Mouse (Mus musculus) left cerebral cortex, postnatal 14 days (tissue): ENCODE measurements around the gene Iscu. TPM values are rescaled to one million over a fixed set of nuclear protein-coding genes. Genes with fewer than 3 reads are reported as not detected.
A peak's percentile ranks its signal among the peaks of the same experiment; 100 is the strongest.

Source experiments
- DNase-seq, 2 experiments: peaks; one replicate each; pipeline ENCODE4 v3.0.0; 2021 to 2022; ENCODE audit warnings: low spot score in 2 of 2, mixed read lengths in 1 of 2
- intact Hi-C: fragments of 180-260 bp; cut with DNase I; formaldehyde crosslinking; loops from one replicate; pipeline ENCODE4 v1.15.1; 2025
- long read RNA-seq, 2 experiments: library from polyadenylated mRNA; stranded (forward); transcript quantifications; one replicate each; pipeline ENCODE4 v2.0.0; 2021
- total RNA-seq, 2 experiments: library from RNA; stranded (reverse); gene quantifications; 2 replicates each; pipeline ENCODE4 v1.2.3; 2021

Iscu gene
- 10 to 100 TPM; 90.4 to 97.0 TPM for total RNA-seq
- long read RNA-seq, experiment 1, transcript Iscu-201 (5 exons, 957 nt), result major isoform, 92 of 110 reads
- long read RNA-seq, experiment 1, partial matches to known transcripts, result 0 of 110 reads
- long read RNA-seq, experiment 1, other reads (novel, unspliced or antisense), result 7 of 110 reads
- long read RNA-seq, experiment 2, transcript Iscu-201 (5 exons, 957 nt), result major isoform, 80 of 96 reads
- long read RNA-seq, experiment 2, partial matches to known transcripts, result 4 of 96 reads
- long read RNA-seq, experiment 2, other reads (novel, unspliced or antisense), result 5 of 96 reads

DNA sequence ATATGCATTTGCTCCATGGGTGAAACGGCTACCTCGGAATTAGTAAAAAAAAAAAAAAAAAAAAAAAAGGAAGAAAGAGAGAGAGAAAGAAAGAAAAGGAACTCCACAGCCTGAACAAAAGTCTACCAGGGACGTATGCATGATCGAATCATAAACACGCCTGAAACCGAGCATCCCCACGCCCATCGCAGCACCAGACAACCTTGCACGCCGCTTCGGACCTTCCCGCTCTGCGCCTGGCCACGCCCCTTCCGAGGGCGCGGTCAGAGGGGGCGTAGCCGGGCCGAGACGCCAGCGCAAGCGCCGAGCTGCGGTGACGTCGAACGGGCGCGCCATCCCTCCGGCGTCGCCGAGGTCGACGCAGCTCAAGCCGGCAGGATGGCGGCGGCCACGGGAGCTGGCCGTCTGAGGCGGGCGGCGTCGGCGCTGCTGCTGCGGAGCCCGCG is at the start of gene Iscu, which contains the start of gene Sart3:
Iscu (plus strand) TSS at position 299 of the 446 bp plus-strand sequence.
Sart3 (minus strand) TSS at position 61 of the 446 bp plus-strand sequence.
- DNase-seq, result peak; percentile 92 to 95
- intact Hi-C loops, result loop anchor here (2.0 kb wide), 1 partner anchor 182 kb away; no protein-coding TSS in a partner anchor

DNA sequence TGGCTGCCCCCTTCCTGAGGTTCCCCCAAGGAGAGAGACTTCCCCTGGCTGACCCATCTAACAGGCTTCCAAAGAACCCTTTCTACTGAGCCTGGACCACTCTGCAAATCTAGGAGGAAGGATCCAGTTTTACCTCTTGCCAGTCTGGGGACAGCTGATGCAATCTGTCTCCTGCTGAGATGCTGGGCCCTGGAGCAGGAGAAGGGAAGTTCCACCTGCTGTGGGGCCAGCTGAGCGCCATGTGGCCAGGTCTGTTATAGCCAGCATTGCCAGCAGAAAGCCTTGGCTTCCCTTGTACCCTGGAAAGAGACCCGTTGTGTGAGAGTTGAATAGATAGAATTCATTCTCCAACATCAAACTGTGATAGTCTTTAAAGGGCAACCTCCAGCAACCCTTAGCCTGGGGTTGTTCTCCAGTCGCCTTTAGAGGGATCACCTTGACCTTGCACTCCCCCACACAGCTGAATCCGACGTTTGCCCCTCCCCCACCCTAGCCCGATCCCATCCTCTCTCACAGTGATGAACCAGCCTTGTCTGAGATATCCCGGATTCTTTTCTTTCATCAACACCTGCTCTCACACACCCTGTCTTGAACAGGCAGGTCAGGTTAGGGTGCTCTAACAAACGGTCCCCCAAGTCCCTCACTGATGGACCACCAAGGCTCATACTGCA is 48.8 kb upstream of the Iscu start:
- intact Hi-C loops, result loop anchor here (1.0 to 5.0 kb wide), 3 partner anchors 136 to 357 kb away; no protein-coding TSS in a partner anchor

GRCm38 (mm10) chr5:113724446-113724845 is 48.1 kb upstream of the Iscu start, which contains the start of gene 1700069L16Rik:
TSS of gene 1700069L16Rik (minus strand) at chr5:113724772.
- intact Hi-C loops, result loop anchor here (1.0 to 5.0 kb wide), 3 partner anchors 137 to 358 kb away; no protein-coding TSS in a partner anchor
- DNase-seq, result peak; percentile 87 to 94

More for the DNA sequence above, 48.8 kb upstream of the Iscu start:
- no peak for DNase-seq

DNA sequence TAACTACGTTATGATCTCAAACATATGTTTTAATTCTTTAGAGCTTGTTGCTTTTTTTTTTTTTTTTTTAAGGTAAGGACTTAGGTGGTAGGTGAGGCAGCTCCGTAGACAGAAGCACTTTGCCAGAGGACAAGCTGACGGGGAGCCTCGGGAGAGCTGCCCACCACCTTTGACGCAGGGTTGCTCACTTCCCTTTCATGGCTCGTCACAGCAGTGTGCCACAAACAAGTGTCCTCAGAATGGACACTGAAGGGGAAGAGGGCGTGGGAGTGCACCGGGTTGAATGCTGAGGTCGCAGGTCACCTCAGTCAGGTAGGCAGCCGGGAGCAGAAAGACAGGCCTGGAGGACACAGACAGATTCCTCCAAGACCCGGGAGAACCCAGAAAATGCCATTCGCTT is 47.1 kb upstream of the Iscu start:
- no peak for DNase-seq
- intact Hi-C loops, result loop anchor here (2.0 to 5.0 kb wide), 2 partner anchors 233 to 359 kb away; partner anchors contain the start of gene Wscd2

DNA sequence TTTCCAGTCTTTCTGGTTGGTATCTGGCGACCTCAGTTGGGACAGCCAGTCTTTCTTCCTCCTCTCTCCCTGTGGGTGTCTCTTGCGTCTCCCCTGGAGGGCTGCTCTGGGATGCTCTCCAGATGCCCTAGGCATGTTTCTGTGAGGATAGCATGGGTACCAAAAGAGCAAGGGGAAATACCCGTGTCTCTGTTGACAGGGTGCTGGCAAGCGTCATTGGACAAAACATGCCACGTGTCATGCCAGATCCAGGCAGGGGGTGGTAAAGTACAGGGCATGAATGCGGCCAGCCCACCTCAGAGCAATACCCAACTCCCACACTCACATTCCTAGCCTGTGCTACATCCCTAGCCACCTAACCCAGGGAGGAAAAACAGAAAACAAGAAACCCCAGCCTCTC is 45.9 kb upstream of the Iscu start:
- DNase-seq, result no peak
- intact Hi-C loops, result loop anchor here (5.0 kb wide), 1 partner anchor 234 kb away; the partner anchor contains the start of gene Wscd2

- DNase-seq, result no peak
- intact Hi-C loops, result loop anchor here (5.0 kb wide), 1 partner anchor 235 kb away; the partner anchor contains the start of gene Wscd2
These were observed 45.3 kb upstream of the Iscu start for GRCm38 (mm10) chr5:113727238-113727637.

DNA sequence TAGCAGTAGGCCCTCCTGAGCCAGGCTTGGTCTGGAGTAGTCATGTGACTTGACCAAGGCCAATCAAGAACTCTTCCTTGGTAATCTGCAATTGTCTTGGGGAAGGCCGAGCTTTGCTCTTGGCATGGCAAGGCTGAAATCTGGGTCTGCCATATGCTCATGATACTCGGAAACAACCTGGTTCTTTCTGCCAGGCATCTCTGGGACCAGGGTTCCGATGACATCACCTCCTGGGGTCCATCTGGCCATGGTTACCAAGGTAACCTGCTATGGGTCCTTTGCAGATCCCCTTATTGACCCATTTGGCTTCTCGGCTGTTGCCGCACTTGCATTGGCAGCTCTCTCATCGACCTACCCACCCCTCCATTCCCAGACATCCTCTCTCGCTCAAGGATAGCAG is 44.5 kb upstream of the Iscu start:
- no peak for DNase-seq
- intact Hi-C loops, result loop anchor here (5.0 kb wide), 1 partner anchor 236 kb away; the partner anchor contains the start of gene Wscd2

DNA sequence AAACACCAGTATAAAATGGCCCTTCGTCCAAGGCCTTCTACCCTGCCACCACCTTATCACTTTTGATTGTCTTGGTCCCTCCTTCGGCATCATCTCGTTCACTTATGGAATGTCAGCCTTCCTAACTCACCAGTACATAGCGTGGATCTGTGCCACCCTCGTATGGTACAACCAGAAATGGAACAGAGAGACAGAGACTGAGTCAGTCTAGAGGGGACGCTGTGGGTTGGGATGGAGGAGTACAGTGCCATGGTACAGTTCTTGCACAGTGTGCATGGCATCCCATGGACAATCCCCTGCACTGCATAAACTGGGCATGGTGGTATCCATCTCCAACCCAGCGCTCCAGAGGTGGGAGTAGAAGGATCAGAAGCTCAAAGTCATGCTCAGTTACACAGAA is 43.9 kb upstream of the Iscu start:
- intact Hi-C loops, result loop anchor here (5.0 kb wide), 1 partner anchor 236 kb away; the partner anchor contains the start of gene Wscd2
- DNase-seq, result no peak

DNA sequence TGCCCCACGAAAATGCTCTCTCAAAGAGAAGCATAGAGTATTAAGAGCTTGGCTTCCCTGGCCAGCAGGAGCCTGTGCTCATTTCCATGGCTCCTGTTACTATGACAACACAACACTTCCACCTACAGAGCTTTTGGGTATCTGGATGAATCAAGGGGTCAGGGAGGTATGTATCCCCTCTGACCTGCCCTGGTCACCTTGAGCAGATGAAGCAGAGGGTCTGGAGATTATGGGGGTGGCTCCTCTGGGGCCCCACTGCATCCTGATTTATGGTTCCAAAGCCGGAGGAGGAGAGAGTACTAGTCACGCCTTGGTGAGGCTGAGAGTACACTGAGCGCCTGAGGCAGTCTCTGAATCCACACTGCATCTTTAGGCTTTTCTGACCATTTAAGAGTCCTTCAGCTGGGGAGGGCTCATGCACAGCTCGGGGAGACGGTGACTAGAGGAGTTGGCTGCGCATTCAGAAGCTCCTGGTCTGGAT is 41.9 kb upstream of the Iscu start:
- intact Hi-C loops, result loop anchor here (10.0 kb wide), 1 partner anchor 826 kb away; no protein-coding TSS in a partner anchor
- peak in 1 of 2 experiments; percentile 67 for DNase-seq

DNA sequence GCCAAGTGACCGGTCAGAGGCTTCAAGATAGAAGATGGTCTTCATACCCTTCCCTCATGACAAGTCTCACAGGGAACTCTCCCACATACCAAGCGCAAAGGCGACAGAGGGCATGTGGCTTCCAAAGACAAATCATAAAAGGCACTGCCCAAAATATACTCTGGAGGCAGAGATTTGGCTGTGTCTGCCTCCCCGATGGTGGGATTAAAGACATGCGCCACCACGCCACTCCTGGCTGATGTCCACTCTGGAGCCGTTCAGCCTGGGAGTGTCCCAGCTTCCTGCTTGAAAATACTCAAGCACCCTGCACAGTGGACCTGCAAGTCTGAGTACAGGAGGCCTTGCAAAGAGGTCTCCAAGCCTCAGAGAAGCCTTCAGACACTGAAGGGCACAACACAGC is 41.4 kb upstream of the Iscu start:
- intact Hi-C loops, result loop anchor here (10.0 kb wide), 1 partner anchor 826 kb away; no protein-coding TSS in a partner anchor
- DNase-seq, result no peak

DNA sequence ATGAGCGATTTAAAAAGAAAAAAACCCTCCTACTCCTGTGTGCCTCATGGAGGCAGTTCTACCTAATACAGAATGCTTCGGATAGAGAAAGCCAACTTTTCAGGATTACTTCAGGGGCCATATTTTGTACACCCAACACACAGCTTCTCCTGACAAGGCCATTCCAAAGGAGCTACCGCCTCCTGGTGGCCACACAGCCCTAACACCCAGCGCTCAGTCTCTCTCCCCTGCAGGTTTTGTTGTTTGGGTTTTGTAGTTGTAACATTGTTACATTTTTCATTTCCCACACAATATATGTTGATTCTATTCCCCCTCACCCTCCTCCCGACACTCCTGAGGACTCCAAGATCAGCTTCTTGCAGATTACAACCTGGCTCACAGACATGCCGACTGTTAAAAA is 40.4 kb upstream of the Iscu start:
- DNase-seq, result peak in 1 of 2 experiments; percentile 65
- intact Hi-C loops, result loop anchor here (1.0 to 10.0 kb wide), 2 partner anchors 367 to 827 kb away; no protein-coding TSS in a partner anchor

DNA sequence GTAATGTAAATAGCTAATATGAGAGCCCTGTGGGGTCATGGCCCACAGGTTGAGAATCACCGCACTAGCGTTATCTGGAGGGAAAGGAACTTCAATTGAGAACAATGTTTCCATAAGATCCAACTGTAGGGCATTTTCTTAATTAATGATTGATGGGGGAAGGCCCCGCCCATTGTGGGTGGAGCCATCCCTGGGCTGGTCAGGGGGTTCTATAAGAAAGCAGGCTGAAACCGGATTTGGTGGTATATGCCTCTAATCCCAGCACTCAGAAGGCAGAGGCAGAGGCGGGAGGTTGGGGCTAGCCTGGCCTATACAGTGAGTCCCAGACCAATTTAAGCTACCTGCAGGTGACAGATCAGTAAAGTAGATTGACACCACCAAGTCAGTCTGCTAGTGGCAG is 38.2 kb upstream of the Iscu start:
- DNase-seq, result no peak
- intact Hi-C loops, result loop anchor here (10.0 kb wide), 1 partner anchor 830 kb away; no protein-coding TSS in a partner anchor

GRCm38 (mm10) chr5:113735023-113735344 is 37.6 kb upstream of the Iscu start:
- intact Hi-C loops, result loop anchor here (10.0 kb wide), 1 partner anchor 830 kb away; no protein-coding TSS in a partner anchor
- no peak for DNase-seq

- intact Hi-C loops, result loop anchor here (10.0 kb wide), 1 partner anchor 831 kb away; no protein-coding TSS in a partner anchor
- peak; percentile 93 to 95 for DNase-seq
These were observed 37.0 kb upstream of the Iscu start, which contains the start of gene Ficd for GRCm38 (mm10) chr5:113735345-113736112. TSS of gene Ficd (plus strand) at chr5:113735803.

DNA sequence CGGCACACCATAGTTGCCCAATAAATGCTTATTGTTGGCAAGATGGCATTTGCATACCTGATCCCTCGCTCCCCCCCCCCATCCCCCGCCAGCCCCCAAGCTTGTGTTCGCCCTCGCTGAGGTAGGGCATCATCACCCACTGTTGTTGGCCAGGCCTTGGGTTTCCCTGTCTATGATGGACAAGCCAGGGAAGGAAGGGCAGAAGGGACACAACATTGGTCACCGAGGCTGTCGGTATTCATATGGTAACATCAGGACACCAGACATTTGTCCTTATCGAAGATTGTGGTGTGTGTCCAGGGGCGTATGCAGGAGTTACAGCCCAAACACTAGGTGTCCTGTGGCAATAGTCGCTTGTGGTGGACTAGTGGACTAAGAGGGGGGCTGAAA is 36.4 kb upstream of the Iscu start:
- no peak for DNase-seq

GRCm38 (mm10) chr5:113736522-113737164 is 35.9 kb upstream of the Iscu start:
- intact Hi-C loops, result loop anchor here (10.0 kb wide), 1 partner anchor 832 kb away; no protein-coding TSS in a partner anchor
- DNase-seq, result no peak

More for the DNA sequence above, 36.4 kb upstream of the Iscu start:
- intact Hi-C loops, result loop anchor here (10.0 kb wide), 1 partner anchor 831 kb away; no protein-coding TSS in a partner anchor

GRCm38 (mm10) chr5:113737607-113738237 is 34.8 kb upstream of the Iscu start:
- intact Hi-C loops, result loop anchor here (10.0 kb wide), 1 partner anchor 833 kb away; no protein-coding TSS in a partner anchor
- no peak for DNase-seq

DNA sequence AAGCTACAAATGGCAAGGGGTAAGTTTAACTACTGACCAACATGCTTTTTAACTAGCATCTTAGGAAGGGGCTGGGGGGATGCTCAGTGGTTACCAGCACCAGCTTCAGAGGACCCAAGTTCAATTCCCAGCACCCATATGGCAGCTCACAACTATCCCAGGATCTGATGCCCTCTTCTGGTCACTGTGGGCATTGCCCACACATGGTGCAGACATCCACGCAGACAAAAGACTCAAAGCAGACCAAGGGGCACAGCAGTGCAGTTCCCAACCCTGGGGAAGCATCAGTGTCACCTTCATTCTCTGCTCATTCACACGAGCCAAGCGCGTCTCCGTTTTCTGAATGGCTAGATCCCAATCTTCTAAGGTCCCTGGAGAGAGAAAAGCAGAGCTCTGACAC is 24.9 kb upstream of the Iscu start:
- intact Hi-C loops, result no loop called here
- no peak for DNase-seq
